Mouse (Mus musculus) lung, embryonic 15.5 days (tissue): Measurements from ENCODE around the gene Pgm2. TPM values are rescaled to one million over a fixed set of nuclear protein-coding genes. Genes with fewer than 3 reads are reported as not detected.
A peak's percentile ranks its signal among the peaks of the same experiment; 100 is the strongest.

Experiments used
- ATAC-seq: fragments of 200-750 bp; cut with Nextera tagmentation; 2 replicates; pipeline ENCODE4 v1.8.0; 2017; ENCODE audit warnings: moderate number of reproducible peaks, borderline replicate concordance; ENCODE audit not compliant: low FRiP score, low TSS enrichment; ENCODE audit errors: extremely low read depth
- H3K27ac ChIP-seq: fragments of 300-500 bp; sonication (generic); 2 replicates; pipeline ENCODE4 v1.5.1; 2015; ENCODE audit warnings: moderate library complexity, mild to moderate bottlenecking, inconsistent platforms
- H3K27me3 ChIP-seq: fragments of 300-500 bp; sonication (generic); 2 replicates; pipeline ENCODE4 v1.6.1; 2015; ENCODE audit warnings: inconsistent platforms
- H3K36me3 ChIP-seq: fragments of 300-500 bp; sonication (generic); 2 replicates; pipeline ENCODE4 v1.6.1; 2015; ENCODE audit warnings: inconsistent platforms
- H3K4me1 ChIP-seq: fragments of 300-500 bp; sonication (generic); 2 replicates; pipeline ENCODE4 v1.6.1; 2015; ENCODE audit warnings: inconsistent platforms
- H3K4me2 ChIP-seq: fragments of 300-500 bp; sonication (generic); 2 replicates; pipeline ENCODE4 v1.6.1; 2015; ENCODE audit warnings: inconsistent platforms, mild to moderate bottlenecking, moderate library complexity
- H3K4me3 ChIP-seq: fragments of 300-500 bp; sonication (generic); 2 replicates; pipeline ENCODE4 v1.5.1; 2015; ENCODE audit warnings: mild to moderate bottlenecking, inconsistent platforms
- H3K9ac ChIP-seq: fragments of 300-500 bp; sonication (generic); 2 replicates; pipeline ENCODE4 v1.6.1; 2015; ENCODE audit warnings: inconsistent platforms
- H3K9me3 ChIP-seq: fragments of 300-500 bp; sonication (generic); 2 replicates; pipeline ENCODE4 v1.6.1; 2016; ENCODE audit warnings: inconsistent platforms
- WGBS: fragments of 180-500 bp; shearing (Covaris S2); methylation state at CpG from one replicate; pipeline ENCODE4 v1.1.7; 2015; 5-methylcytosine and 5-hydroxymethylcytosine counted together
- polyA plus RNA-seq: library from polyadenylated mRNA; unstranded; fragments of >200 nt; fragmentation: Nextera tagmentation; extraction: Ambion mirVana; gene quantifications from 2 replicates; pipeline ENCODE4 v1.2.1, GENCODE M21; 2015

The Pgm2 gene
- polyA plus RNA-seq, 1 experiment from 2014 or later, result 41.9 TPM

DNA sequence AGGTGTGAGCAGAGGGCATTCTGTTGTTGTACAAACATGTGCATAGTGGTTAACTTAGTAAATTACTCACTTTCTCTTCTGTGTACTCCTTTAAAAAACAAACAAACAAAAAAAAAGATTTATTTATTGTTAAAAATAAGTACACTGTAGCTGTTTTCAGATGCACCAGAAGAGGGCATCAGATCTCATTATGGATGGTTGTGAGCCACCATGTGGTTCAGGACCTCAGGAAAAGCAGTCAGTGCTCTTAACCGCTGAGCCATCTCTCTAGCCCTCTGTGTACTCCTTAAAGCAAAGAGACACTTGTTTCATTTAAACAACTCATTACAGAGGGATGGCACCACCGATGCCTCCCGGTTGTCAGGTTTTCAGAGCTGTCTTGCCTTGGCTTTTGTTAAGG, 16.5 kb downstream of the Pgm2 start:
- no peak overlapping the region for H3K4me3 ChIP-seq
- H3K4me1 ChIP-seq, result peaks cover 3% of the 10 kb centered on the region; the same call in 1 of the 2 replicates
- H3K27me3 ChIP-seq, result no peaks in the 10 kb centered on the region
- no peak for ATAC-seq
- H3K36me3 ChIP-seq, result peaks cover 71% of the 10 kb centered on the region
- H3K27ac ChIP-seq, result no peak overlapping the region
- 41% methylated on average over 3 of the region's 3 CpGs for WGBS
- no peak overlapping the region for H3K9ac ChIP-seq
- no peak overlapping the region for H3K4me2 ChIP-seq
- no peaks in the 10 kb centered on the region for H3K9me3 ChIP-seq

GRCm38 (mm10) chr5:64112360-64112759, 19.6 kb downstream of the Pgm2 start:
- H3K36me3 ChIP-seq, result peaks cover 83% of the 10 kb centered on the region
- H3K4me2 ChIP-seq, result no peak overlapping the region
- H3K9me3 ChIP-seq, result no peaks in the 10 kb centered on the region
- no peak overlapping the region for H3K27ac ChIP-seq
- WGBS, result 79% methylated on average over 3 of the region's 3 CpGs
- no peak overlapping the region for H3K4me3 ChIP-seq
- no peak overlapping the region for H3K9ac ChIP-seq
- ATAC-seq, result no peak
- H3K4me1 ChIP-seq, result no peaks in the 10 kb centered on the region
- H3K27me3 ChIP-seq, result no peaks in the 10 kb centered on the region

DNA sequence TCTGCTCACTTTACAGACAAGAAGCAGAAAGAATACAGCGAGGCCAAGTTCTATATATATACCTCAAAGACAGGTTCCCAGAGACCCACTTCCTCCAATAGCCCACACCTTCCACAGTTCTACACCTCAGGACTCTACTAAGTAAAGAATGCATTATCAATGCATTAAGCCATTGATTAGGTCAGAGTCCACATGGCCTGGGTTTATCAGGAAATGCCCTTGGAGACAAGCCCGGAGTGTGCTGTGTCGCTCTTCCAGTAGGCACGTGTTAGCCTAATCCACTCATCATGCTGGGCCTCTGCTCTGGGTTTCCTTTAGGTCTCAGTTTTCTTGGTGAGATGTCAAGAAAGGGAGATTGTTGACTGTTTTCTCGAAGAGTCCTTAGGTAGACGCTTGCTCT, 21.5 kb downstream of the Pgm2 start:
- no peaks in the 10 kb centered on the region for H3K27me3 ChIP-seq
- H3K4me2 ChIP-seq, result no peak overlapping the region
- H3K36me3 ChIP-seq, result peaks cover 70% of the 10 kb centered on the region
- H3K9ac ChIP-seq, result no peak overlapping the region
- no peak for ATAC-seq
- no peaks in the 10 kb centered on the region for H3K9me3 ChIP-seq
- no peak overlapping the region for H3K4me3 ChIP-seq
- no peak overlapping the region for H3K27ac ChIP-seq
- no peaks in the 10 kb centered on the region for H3K4me1 ChIP-seq
- 94% methylated on average over 6 of the region's 6 CpGs for WGBS

GRCm38 (mm10) chr5:64117191-64117590, 24.4 kb downstream of the Pgm2 start:
- Histone ChIP-seq H3K9ac (no peak overlapping the region), H3K9me3 (no peaks in the 10 kb centered on the region), H3K36me3 (peaks cover 47% of the 10 kb centered on the region), H3K4me1 (no peaks in the 10 kb centered on the region), H3K27ac (no peak overlapping the region), H3K4me2 (no peak overlapping the region), H3K27me3 (no peaks in the 10 kb centered on the region), H3K4me3 (no peak overlapping the region)
- ATAC-seq, result no peak
- 80% methylated on average over 1 of the region's 1 CpGs for WGBS

DNA sequence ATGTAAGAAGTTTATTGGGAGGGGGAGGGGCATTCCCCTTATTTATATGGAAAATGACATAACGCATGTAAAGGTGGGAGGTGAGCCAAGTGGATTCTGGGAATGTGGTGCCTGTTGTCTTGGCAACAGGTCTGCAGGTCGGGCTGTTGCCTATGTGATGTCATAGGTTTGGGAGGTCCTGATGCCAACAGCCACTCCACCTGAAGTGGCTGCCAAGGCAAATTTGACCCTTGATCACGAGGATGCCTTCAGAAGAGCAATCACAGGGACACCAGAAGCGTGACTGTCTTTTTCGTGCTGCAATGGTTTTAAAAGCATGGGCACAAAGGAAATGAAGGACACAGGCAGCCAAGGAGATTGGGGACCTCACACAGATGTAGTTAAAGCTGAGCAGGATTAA, 33.0 kb downstream of the Pgm2 start:
- Histone ChIP-seq H3K9me3 (no peaks in the 10 kb centered on the region), H3K4me3 (no peak overlapping the region), H3K4me2 (no peak overlapping the region), H3K27ac (no peak overlapping the region), H3K9ac (no peak overlapping the region), H3K4me1 (no peaks in the 10 kb centered on the region), H3K36me3 (peaks cover 20% of the 10 kb centered on the region; the same call in 1 of the 2 replicates), H3K27me3 (no peaks in the 10 kb centered on the region)
- ATAC-seq, result no peak
- WGBS, result 68% methylated on average over 5 of the region's 5 CpGs

DNA sequence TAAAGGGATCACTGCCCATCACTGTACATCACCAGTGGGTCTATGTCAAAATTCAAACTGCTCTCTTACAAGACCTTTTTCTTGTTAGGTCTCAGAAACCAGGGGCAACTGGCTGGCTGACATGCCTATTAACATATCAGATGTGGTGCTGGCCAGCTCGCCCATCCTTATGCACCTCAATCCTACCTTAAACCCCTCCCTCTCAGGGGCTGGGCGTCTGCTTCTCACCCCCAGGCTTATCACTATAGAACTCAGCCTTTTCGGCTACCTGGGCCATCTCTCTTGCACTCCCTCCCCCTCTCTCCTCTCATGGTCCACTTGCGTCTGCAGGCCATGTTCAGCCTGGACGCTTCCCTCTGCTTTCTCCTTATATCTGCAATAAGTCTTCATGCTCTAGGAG, 38.8 kb downstream of the Pgm2 start:
- no peaks in the 10 kb centered on the region for H3K9me3 ChIP-seq
- no peaks in the 10 kb centered on the region for H3K27me3 ChIP-seq
- no peak overlapping the region for H3K4me2 ChIP-seq
- H3K27ac ChIP-seq, result no peak overlapping the region
- no peak for ATAC-seq
- no peaks in the 10 kb centered on the region for H3K4me1 ChIP-seq
- H3K4me3 ChIP-seq, result no peak overlapping the region
- WGBS, result 66% methylated on average over 5 of the region's 5 CpGs
- peaks cover 13% of the 10 kb centered on the region; the same call in 1 of the 2 replicates for H3K36me3 ChIP-seq
- no peak overlapping the region for H3K9ac ChIP-seq

DNA sequence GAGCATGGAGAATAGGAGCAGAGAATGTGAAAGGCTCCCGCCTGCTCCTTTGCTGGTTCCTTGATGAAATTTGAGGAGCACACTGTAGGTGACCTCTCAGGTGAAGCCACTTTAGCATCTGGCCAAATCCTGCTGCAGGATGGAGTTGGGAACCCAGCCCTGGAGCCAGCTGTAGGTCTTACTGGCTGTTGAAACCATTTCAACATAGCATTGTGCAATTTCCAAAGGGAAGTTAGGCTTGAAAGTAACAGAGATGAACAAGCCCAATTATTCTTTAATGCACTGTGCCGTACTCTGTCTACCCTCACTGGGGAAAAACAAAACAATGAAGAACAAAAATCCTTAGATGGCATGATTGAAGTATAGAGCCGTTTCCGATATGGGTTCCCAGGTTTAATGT, 41.2 kb downstream of the Pgm2 start:
- Histone ChIP-seq H3K4me3 (no peak overlapping the region), H3K9me3 (no peaks in the 10 kb centered on the region), H3K9ac (no peak overlapping the region), H3K36me3 (no peaks in the 10 kb centered on the region), H3K4me1 (no peaks in the 10 kb centered on the region), H3K4me2 (no peak overlapping the region), H3K27ac (no peak overlapping the region), H3K27me3 (no peaks in the 10 kb centered on the region)
- WGBS, result 90% methylated on average over 4 of the region's 4 CpGs
- ATAC-seq, result no peak

DNA sequence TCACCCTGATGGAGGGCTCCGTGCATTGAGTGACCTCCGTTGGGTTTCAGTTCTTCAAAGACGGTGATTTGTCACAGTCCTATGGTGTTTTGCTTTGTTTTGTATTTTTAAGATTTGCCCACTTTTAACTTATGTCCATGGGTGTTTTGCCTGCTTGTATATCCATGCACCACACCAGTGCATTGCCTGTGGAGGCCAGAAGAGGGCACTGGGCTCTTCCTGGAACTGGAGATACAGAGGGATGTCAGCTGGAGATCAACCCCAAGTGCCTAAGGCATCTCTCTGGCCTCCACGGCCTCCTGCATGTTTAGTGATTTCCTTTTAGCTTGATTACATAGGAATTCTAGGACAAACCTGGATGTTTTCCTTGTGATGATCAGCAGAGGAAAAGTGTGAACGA, 43.6 kb downstream of the Pgm2 start:
- WGBS, result 70% methylated on average over 5 of the region's 5 CpGs
- H3K9me3 ChIP-seq, result no peaks in the 10 kb centered on the region
- H3K27ac ChIP-seq, result no peak overlapping the region
- H3K36me3 ChIP-seq, result no peaks in the 10 kb centered on the region
- H3K4me1 ChIP-seq, result no peaks in the 10 kb centered on the region
- no peak overlapping the region for H3K9ac ChIP-seq
- no peak overlapping the region for H3K4me3 ChIP-seq
- no peak for ATAC-seq
- H3K27me3 ChIP-seq, result no peaks in the 10 kb centered on the region
- H3K4me2 ChIP-seq, result no peak overlapping the region

GRCm38 (mm10) chr5:64140202-64140601, 47.5 kb downstream of the Pgm2 start:
- Histone ChIP-seq H3K27me3 (no peaks in the 10 kb centered on the region), H3K9me3 (no peaks in the 10 kb centered on the region), H3K27ac (no peak overlapping the region), H3K4me3 (no peak overlapping the region), H3K36me3 (no peaks in the 10 kb centered on the region), H3K4me1 (no peaks in the 10 kb centered on the region), H3K4me2 (no peak overlapping the region), H3K9ac (no peak overlapping the region)
- 71% methylated on average over 3 of the region's 3 CpGs for whole genome bisulfite sequencing
- no peak for ATAC-seq

- Histone ChIP-seq H3K27ac (no peak overlapping the region), H3K9ac (no peak overlapping the region), H3K4me2 (no peak overlapping the region), H3K4me3 (no peak overlapping the region), H3K27me3 (no peaks in the 10 kb centered on the region), H3K4me1 (no peaks in the 10 kb centered on the region), H3K36me3 (no peaks in the 10 kb centered on the region), H3K9me3 (no peaks in the 10 kb centered on the region)
- ATAC-seq, result no peak
- 77% methylated on average over 5 of the region's 5 CpGs for WGBS
Observed at GRCm38 (mm10) chr5:64144315-64144714, 51.6 kb downstream of the Pgm2 start.

DNA sequence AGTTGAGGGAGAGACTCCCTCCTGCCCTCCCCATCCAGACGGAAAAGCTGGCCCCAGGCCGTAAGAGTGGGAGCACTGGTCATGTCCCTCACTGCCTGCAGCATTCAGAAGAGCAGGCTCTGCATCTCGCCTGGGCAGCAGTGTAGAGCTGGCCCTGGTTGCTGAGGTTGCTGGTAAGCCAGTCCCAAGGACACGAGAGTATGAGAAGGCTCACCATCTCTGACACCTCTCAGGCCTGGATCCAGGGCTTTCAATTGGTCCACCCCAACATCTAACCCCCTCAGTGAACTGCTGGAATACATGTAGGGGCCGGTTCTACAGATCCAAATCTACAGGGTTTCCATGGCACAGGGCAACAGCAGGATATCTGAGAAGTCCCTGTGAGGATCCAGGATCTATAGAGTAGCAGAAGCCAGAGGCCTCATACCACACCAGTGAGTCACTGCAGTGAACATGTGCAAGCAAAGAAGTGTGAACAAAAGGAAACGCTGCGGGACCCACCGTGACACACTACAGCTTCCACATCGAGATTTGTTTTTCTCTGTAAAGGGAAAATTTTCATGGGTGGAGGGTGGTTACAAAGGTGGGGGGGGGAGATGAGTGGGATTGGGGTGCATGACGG, 53.7 kb downstream of the Pgm2 start:
- 65% methylated on average over 10 of the region's 10 CpGs for WGBS

DNA sequence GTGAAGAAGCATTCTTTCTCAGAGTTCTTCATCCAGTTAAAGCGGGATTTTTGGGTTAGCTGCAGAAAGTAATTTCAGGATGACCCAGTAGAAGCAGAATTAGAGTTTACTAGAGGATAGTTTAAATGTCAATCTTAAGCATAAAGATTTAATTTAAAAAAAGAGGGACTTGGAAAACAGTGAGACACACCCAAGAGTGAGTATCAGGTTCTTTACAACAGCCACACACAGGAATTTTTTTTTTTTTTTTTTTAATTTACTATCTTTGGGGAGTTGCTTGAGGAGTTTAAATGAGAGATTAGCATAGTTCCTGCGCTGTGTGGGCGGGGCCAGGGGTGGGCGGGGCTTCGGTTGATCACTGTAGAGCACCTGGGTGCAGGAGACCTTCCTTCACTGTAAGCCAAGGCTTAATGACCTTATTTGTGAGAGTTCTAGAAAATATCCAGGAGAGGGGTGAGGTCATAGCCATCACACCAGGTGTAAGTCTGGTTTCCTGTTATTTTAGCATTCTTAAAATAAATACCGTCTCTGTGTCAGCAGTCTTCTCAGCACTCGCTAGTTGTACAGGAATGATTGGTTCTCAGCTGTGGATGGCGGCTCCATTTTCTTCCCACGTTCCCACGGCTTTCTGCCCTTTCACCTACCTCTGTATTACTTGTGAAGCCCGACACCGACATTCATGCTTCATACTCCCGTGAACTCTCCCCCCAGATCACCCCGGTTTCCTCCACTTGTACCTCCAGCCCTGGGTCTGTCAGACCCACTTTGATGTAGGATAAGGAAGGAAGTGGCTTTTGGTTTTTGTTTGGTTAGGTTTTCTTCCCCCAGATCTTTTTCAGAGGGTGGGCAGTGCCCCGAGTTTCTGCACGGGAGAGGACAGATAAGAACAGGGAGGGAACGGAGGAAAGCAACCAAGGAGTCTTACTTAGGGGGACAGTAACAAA, 56.7 kb downstream of the Pgm2 start:
- Histone ChIP-seq H3K9ac (no peak overlapping the region), H3K27me3 (no peaks in the 10 kb centered on the region), H3K36me3 (no peaks in the 10 kb centered on the region), H3K9me3 (no peaks in the 10 kb centered on the region), H3K4me1 (peaks cover 5% of the 10 kb centered on the region), H3K4me2 (peak overlapping the region; percentile 48), H3K27ac (no peak overlapping the region), H3K4me3 (peak overlapping the region; percentile 19; the same call in 1 of the 2 replicates)
- WGBS, result 12% methylated on average over 17 of the region's 17 CpGs
- 0 out of 2 replicates have a peak, but pooled peaks have one; percentile 25 for ATAC-seq

More for the DNA sequence above, 53.7 kb downstream of the Pgm2 start:
- Histone ChIP-seq H3K9me3 (no peaks in the 10 kb centered on the region), H3K4me1 (peaks cover 5% of the 10 kb centered on the region), H3K4me3 (no peak overlapping the region), H3K4me2 (no peak overlapping the region), H3K27me3 (no peaks in the 10 kb centered on the region), H3K27ac (no peak overlapping the region), H3K36me3 (no peaks in the 10 kb centered on the region), H3K9ac (no peak overlapping the region)
- ATAC-seq, result no peak
